Mouse (Mus musculus) midbrain, embryonic 10.5 days (tissue): Measurements from ENCODE around the gene Ginm1. TPM values are rescaled to one million over a fixed set of nuclear protein-coding genes. Genes with fewer than 3 reads are reported as not detected.

Experiments used
- DNase-seq: peaks from one replicate; pipeline ENCODE4 v3.0.0-alpha.2; 2017; ENCODE audit warnings: low spot score
- H3K27ac ChIP-seq: fragments of 300-500 bp; sonication (generic); replicated peaks from 2 replicates; pipeline ENCODE4 v1.5.1; 2016; ENCODE audit warnings: mild to moderate bottlenecking
- H3K27me3 ChIP-seq: fragments of 300-500 bp; sonication (generic); 2 replicates; pipeline ENCODE4 v1.6.1; 2016; ENCODE audit warnings: low read depth, mild to moderate bottlenecking; ENCODE audit not compliant: poor library complexity, severe bottlenecking
- H3K36me3 ChIP-seq: fragments of 300-500 bp; sonication (generic); 2 replicates; pipeline ENCODE4 v1.6.1; 2016; ENCODE audit warnings: mild to moderate bottlenecking, moderate library complexity
- H3K4me1 ChIP-seq: fragments of 300-500 bp; sonication (generic); 2 replicates; pipeline ENCODE4 v1.6.1; 2016
- H3K4me3 ChIP-seq: fragments of 300-500 bp; sonication (generic); 2 replicates; pipeline ENCODE4 v1.5.1; 2016; ENCODE audit warnings: mild to moderate bottlenecking, moderate library complexity
- H3K9me3 ChIP-seq: fragments of 300-500 bp; sonication (generic); replicated peaks from 2 replicates; pipeline ENCODE4 v1.6.1; 2016; ENCODE audit warnings: mild to moderate bottlenecking
- WGBS: fragments of 180-500 bp; shearing (Covaris S2); methylation state at CpG from one replicate; pipeline ENCODE4 v1.1.7; 2016; 5-methylcytosine and 5-hydroxymethylcytosine counted together
- polyA plus RNA-seq: library from polyadenylated mRNA; unstranded; fragments of >200 nt; fragmentation: Nextera tagmentation; extraction: Ambion mirVana; gene quantifications from 2 replicates; pipeline ENCODE4 v1.2.1, GENCODE M21; 2016

Gene Ginm1
- polyA plus RNA-seq: 54.0 and 54.6 TPM in 2 replicates

DNA sequence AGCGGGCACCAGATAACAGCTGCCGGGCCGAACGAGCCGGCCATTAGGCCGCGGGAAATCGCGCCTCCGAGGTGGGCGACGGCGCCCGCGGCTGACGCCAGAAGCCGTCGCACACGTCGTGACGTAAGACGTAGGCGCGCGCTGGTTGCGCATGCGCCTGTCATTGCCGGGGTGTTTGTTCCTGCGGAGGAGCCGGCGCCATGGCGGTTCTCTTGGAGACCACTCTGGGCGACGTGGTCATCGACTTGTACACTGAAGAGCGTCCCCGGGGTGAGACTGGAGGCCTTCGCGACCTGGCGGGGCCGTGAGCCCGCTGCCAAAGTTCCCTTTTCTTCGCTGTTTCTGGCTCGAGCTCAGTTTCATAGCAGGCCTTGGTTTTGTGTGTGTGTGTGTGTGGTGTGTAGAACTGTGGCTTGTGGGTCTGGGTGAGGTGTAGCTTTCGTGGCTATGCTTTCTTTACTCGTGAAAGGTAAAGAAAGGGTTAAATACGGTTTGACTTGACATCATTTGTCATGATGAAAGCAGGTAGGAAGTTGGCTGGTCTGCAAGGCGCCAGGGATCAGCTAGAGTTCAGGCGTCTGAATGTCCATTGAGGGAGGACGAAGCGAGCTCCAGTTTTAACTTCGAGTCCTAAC is at the start of gene Ginm1, which contains the start of gene Ppil4:
Gene Ginm1, minus strand, starts transcription at position 74 of the 635 bp plus-strand sequence.
Gene Ppil4, plus strand, starts transcription at position 141 of the 635 bp plus-strand sequence.
- no peaks in the 10 kb centered on the region for H3K27me3 ChIP-seq
- no peaks in the 10 kb centered on the region for H3K9me3 ChIP-seq
- peak; percentile 88 for DNase-seq
- peak within 1 kb of the TSS; percentile 93 for H3K27ac ChIP-seq
- WGBS: under 1% methylated on average over 52 of the region's 52 CpGs
- H3K4me1 ChIP-seq: peaks cover 17% of the 10 kb centered on the region
- H3K36me3 ChIP-seq: peaks cover 49% of the 10 kb centered on the region
- peak within 1 kb of the TSS; percentile 86 for H3K4me3 ChIP-seq

- Histone ChIP-seq H3K4me1 (no peaks in the 10 kb centered on the region), H3K9me3 (no peaks in the 10 kb centered on the region), H3K36me3 (no peaks in the 10 kb centered on the region), H3K27ac (no peak overlapping the region), H3K4me3 (no peak overlapping the region), H3K27me3 (no peaks in the 10 kb centered on the region)
- DNase-seq: no peak
- 77% methylated on average over 14 of the region's 14 CpGs for WGBS
Observed at GRCm38 (mm10) chr10:7841571-7842080, 49.0 kb upstream of the Ginm1 start.

GRCm38 (mm10) chr10:7840785-7841184 is 48.2 kb upstream of the Ginm1 start:
- no peak for DNase-seq
- H3K27ac ChIP-seq: no peak overlapping the region
- H3K4me3 ChIP-seq: no peak overlapping the region
- H3K9me3 ChIP-seq: no peaks in the 10 kb centered on the region
- no peaks in the 10 kb centered on the region for H3K4me1 ChIP-seq
- 66% methylated on average over 3 of the region's 3 CpGs for WGBS
- no peaks in the 10 kb centered on the region for H3K27me3 ChIP-seq
- no peaks in the 10 kb centered on the region for H3K36me3 ChIP-seq

- H3K4me1 ChIP-seq: no peaks in the 10 kb centered on the region
- H3K9me3 ChIP-seq: no peaks in the 10 kb centered on the region
- H3K27ac ChIP-seq: no peak overlapping the region
- no peak for DNase-seq
- H3K36me3 ChIP-seq: no peaks in the 10 kb centered on the region
- 80% methylated on average over 2 of the region's 2 CpGs for WGBS
- H3K4me3 ChIP-seq: no peak overlapping the region
- no peaks in the 10 kb centered on the region for H3K27me3 ChIP-seq
Observed at GRCm38 (mm10) chr10:7840353-7840733, 47.7 kb upstream of the Ginm1 start.

DNA sequence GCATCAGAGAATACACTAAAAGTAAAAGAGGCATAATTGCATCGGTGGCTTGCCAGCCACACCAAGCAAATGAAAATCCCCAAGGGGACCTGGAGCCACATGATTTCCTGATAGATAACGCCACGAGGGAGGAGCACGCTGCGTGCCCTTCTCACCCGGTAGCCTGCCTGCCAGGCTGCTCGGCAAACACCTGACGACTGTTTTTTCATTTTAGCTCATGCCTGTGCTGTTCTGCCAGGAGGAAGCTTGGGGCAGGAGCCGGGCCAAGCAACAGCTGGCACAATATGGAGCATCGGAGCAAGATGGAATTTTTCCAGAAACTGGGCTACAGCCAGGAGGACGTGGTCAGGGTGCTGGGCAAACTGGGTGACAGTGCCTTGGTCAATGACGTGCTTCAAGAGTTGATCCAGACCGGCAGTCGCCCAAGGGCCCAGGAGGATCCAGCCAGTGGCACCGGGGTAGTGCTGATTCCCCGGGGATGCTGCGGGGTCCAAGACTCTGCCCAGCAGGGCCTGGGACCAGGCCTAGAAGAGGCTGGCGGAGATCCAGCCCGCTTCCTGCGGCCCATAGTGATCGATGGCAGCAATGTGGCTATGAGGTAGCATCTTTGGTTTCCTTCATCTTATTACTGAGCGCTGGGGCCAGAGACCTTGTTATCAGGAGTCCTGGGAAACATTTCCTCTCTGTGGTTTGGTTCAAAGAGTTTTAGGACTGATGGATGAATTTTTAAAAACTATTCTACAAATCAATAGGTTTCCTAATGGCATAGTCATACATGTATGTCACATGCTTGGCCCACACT is 47.1 kb upstream of the Ginm1 start:
- Histone ChIP-seq H3K4me3 (no peak overlapping the region), H3K27me3 (no peaks in the 10 kb centered on the region), H3K4me1 (no peaks in the 10 kb centered on the region), H3K9me3 (no peaks in the 10 kb centered on the region), H3K27ac (no peak overlapping the region), H3K36me3 (no peaks in the 10 kb centered on the region)
- DNase-seq: no peak
- WGBS: 90% methylated on average over 22 of the region's 22 CpGs

GRCm38 (mm10) chr10:7838874-7839421 is 46.3 kb upstream of the Ginm1 start:
- no peaks in the 10 kb centered on the region for H3K27me3 ChIP-seq
- DNase-seq: no peak
- H3K4me3 ChIP-seq: no peak overlapping the region
- H3K36me3 ChIP-seq: no peaks in the 10 kb centered on the region
- WGBS: 91% methylated on average over 5 of the region's 5 CpGs
- H3K27ac ChIP-seq: no peak overlapping the region
- no peaks in the 10 kb centered on the region for H3K9me3 ChIP-seq
- H3K4me1 ChIP-seq: no peaks in the 10 kb centered on the region

- Histone ChIP-seq H3K4me3 (no peak overlapping the region), H3K27ac (no peak overlapping the region), H3K9me3 (no peaks in the 10 kb centered on the region), H3K36me3 (no peaks in the 10 kb centered on the region), H3K4me1 (no peaks in the 10 kb centered on the region), H3K27me3 (no peaks in the 10 kb centered on the region)
- no peak for DNase-seq
- WGBS: 91% methylated on average over 8 of the region's 8 CpGs
Observed at GRCm38 (mm10) chr10:7838036-7838435, 45.4 kb upstream of the Ginm1 start.

GRCm38 (mm10) chr10:7837446-7837845 is 44.8 kb upstream of the Ginm1 start:
- Histone ChIP-seq H3K9me3 (no peaks in the 10 kb centered on the region), H3K4me1 (peaks cover 2% of the 10 kb centered on the region; the same call in 1 of the 2 replicates), H3K4me3 (no peak overlapping the region), H3K27me3 (no peaks in the 10 kb centered on the region), H3K36me3 (no peaks in the 10 kb centered on the region), H3K27ac (no peak overlapping the region)
- 92% methylated on average over 8 of the region's 8 CpGs for WGBS
- no peak for DNase-seq

DNA sequence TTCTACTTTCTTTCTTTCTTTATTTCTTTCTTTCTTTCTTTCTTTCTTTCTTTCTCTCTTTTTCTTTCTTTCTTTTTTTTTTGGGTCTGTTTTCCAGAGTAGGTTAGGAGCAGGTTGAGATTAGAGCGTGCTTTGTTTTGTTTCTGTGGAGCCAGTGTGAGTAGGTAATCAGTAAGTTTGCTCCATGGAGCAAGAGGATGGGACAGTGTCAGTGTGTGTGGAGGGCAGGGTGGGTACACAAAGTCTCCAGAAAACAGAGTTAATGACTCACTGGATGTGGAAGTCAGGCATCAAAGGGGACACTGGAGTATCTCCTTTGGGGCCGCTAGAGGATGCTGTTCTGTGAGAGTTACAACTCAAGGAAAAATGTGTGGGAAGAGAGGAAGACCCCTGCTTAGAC is 44.3 kb upstream of the Ginm1 start:
- WGBS: 72% methylated on average over 2 of the region's 2 CpGs
- Histone ChIP-seq H3K4me3 (no peak overlapping the region), H3K27me3 (no peaks in the 10 kb centered on the region), H3K27ac (no peak overlapping the region), H3K36me3 (no peaks in the 10 kb centered on the region), H3K9me3 (no peaks in the 10 kb centered on the region), H3K4me1 (peaks cover 8% of the 10 kb centered on the region)
- DNase-seq: no peak

GRCm38 (mm10) chr10:7834671-7835225 is 42.1 kb upstream of the Ginm1 start:
- H3K4me1 ChIP-seq: peaks cover 10% of the 10 kb centered on the region
- H3K27me3 ChIP-seq: no peaks in the 10 kb centered on the region
- WGBS: 78% methylated on average over 10 of the region's 10 CpGs
- no peaks in the 10 kb centered on the region for H3K36me3 ChIP-seq
- no peak for DNase-seq
- no peak overlapping the region for H3K4me3 ChIP-seq
- no peaks in the 10 kb centered on the region for H3K9me3 ChIP-seq
- H3K27ac ChIP-seq: no peak overlapping the region

DNA sequence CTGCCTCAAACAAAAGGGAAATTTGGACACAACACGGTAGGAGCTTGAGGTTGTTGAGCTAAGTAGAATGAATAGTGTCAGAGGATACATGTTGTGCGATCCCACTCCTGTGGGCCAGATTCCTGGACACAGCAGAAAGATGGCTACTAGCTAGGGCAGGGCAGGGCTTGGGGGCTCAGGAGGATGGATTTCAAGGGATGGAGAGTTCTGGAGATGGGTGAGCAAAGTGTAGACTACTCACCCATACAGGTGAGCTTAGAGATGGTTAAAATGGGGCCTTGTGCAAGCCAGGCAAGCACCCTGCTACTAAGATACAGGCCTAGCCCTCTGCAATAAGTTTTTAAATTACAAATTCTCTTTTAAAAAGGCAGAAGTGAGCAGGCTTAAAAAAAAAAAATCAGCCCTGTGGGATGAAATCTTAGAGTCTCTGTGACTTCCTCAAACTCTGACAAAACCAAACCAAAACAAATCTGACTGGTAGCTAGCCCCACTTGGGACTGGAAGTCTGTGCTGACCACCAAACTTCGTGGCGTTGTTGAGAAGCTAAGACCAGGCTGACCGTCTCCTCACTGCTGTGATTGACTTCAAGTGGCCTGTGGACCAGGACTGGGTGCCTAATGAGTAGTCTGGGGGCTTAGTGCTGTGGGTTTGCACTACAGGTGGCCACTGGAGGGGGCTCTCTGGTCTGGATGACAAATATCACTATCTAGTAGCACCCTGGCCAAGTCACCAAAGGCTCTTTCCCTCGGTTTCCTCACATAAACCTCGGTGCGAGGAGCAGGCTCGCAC is 40.9 kb upstream of the Ginm1 start:
- Histone ChIP-seq H3K4me1 (peaks cover 10% of the 10 kb centered on the region), H3K27me3 (no peaks in the 10 kb centered on the region), H3K9me3 (no peaks in the 10 kb centered on the region), H3K36me3 (no peaks in the 10 kb centered on the region), H3K27ac (no peak overlapping the region), H3K4me3 (no peak overlapping the region)
- no peak for DNase-seq
- 82% methylated on average over 9 of the region's 9 CpGs for WGBS

- Histone ChIP-seq H3K27me3 (no peaks in the 10 kb centered on the region), H3K9me3 (no peaks in the 10 kb centered on the region), H3K36me3 (no peaks in the 10 kb centered on the region), H3K4me1 (peaks cover 10% of the 10 kb centered on the region), H3K4me3 (peak within 1 kb of the TSS; percentile 38), H3K27ac (peak within 1 kb of the TSS; percentile 28; the same call in 1 of the 2 replicates)
- 5% methylated on average over 15 of the region's 15 CpGs for WGBS
- DNase-seq: no peak
Observed at GRCm38 (mm10) chr10:7832171-7832676, 39.6 kb upstream of the Ginm1 start, which contains the start of gene Zc3h12d. Zc3h12d (plus strand) TSS chr10:7832470.
